Mouse (Mus musculus): ENCODE results near the gene Wwox.

The Wwox gene

GRCm38 (mm10) chr8:114548837-114549236 lies 109.4 kb downstream of the Wwox start:
- no peak for DNase-seq

- peak; percentile 23 for DNase-seq
Measured at GRCm38 (mm10) chr8:114550029-114550428, 110.6 kb downstream of the Wwox start.

- no peak for DNase-seq
Measured at GRCm38 (mm10) chr8:114552606-114553005, 113.2 kb downstream of the Wwox start.

GRCm38 (mm10) chr8:114554966-114555365 lies 115.5 kb downstream of the Wwox start:
- DNase-seq, result no peak

- no peak for DNase-seq
Measured at GRCm38 (mm10) chr8:114555491-114556202, 116.2 kb downstream of the Wwox start.

GRCm38 (mm10) chr8:114561191-114561590 lies 121.7 kb downstream of the Wwox start:
- DNase-seq, result no peak

GRCm38 (mm10) chr8:114562486-114562885 lies 123.0 kb downstream of the Wwox start:
- no peak for DNase-seq

- DNase-seq, result no peak
Measured at GRCm38 (mm10) chr8:114563361-114563760, 123.9 kb downstream of the Wwox start.

GRCm38 (mm10) chr8:114564036-114564435 lies 124.6 kb downstream of the Wwox start:
- no peak for DNase-seq

- DNase-seq, result no peak
Measured at GRCm38 (mm10) chr8:114568531-114569166, 129.2 kb downstream of the Wwox start.

- DNase-seq, result no peak
Measured at GRCm38 (mm10) chr8:114573014-114573746, 133.7 kb downstream of the Wwox start.

GRCm38 (mm10) chr8:114573747-114574093 lies 134.3 kb downstream of the Wwox start:
- no peak for DNase-seq

- DNase-seq, result no peak
Measured at GRCm38 (mm10) chr8:114579292-114579691, 139.8 kb downstream of the Wwox start.

GRCm38 (mm10) chr8:114580684-114581083 lies 141.2 kb downstream of the Wwox start:
- no peak for DNase-seq

- no peak for DNase-seq
Measured at GRCm38 (mm10) chr8:114590336-114590867, 150.9 kb downstream of the Wwox start.

- no peak for DNase-seq
Measured at GRCm38 (mm10) chr8:114591296-114592280, 152.1 kb downstream of the Wwox start.

GRCm38 (mm10) chr8:114593424-114594157 lies 154.1 kb downstream of the Wwox start:
- DNase-seq, result no peak

GRCm38 (mm10) chr8:114594811-114595210 lies 155.4 kb downstream of the Wwox start:
- no peak for DNase-seq

GRCm38 (mm10) chr8:114599555-114599954 lies 160.1 kb downstream of the Wwox start:
- no peak for DNase-seq

- no peak for DNase-seq
Measured at GRCm38 (mm10) chr8:114600196-114600595, 160.7 kb downstream of the Wwox start.

- no peak for DNase-seq
Measured at GRCm38 (mm10) chr8:114603046-114603445, 163.6 kb downstream of the Wwox start.

GRCm38 (mm10) chr8:114603561-114603960 lies 164.1 kb downstream of the Wwox start:
- no peak for DNase-seq

All from thymus, postnatal 14 days (tissue).